Mouse (Mus musculus): ENCODE data around the gene Plagl2.
"Not testable (repeated sequence)": the region's sequence is repeated elsewhere in the genome, so short reads cannot be mapped to it uniquely, and the experiment has no call there.

DNA sequence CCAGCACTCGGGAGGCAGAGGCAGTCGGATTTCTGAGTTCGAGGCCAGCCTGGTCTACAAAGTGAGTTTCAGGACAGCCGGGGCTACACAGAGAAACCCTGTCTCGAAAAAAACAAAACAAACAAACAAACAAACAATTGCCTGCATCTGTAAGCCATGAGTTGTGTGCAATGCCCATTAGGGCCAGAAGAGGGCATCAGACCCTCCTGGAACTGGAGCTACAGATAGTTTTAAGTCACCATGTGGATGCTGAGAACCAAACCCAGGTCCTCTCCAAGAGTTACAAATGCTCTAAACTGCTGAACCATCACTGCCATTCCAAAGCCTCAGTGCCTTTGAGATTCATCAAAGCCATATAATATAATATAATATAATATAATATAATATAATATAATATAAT, 35.6 kb upstream of the Plagl2 start:
- TF ChIP-seq POLR2A (IDR thresholded peaks at IDR 0.05; ENCODE audit: control insufficient read depth, extremely low read depth, insufficient read depth, low read length, poor library complexity); CTCF (IDR thresholded peaks at IDR 0.05; ENCODE audit: borderline replicate concordance, control insufficient read depth, extremely low read depth, insufficient read depth, low read length, poor library complexity): not testable (repeated sequence)

Measured in thymus, adult 2 months (tissue).